Mouse (Mus musculus) G1E (cell line): ENCODE measurements around the gene Ufsp1. TPM values are rescaled to one million over a fixed set of nuclear protein-coding genes. Genes with fewer than 3 reads are reported as not detected.

Experiments used
- ATAC-seq: 2 replicates; pipeline ENCODE4 v1.8.0; 2016; ENCODE audit warnings: mild to moderate bottlenecking; ENCODE audit not compliant: insufficient number of reproducible peaks, poor library complexity, low FRiP score, severe bottlenecking; ENCODE audit errors: extremely low read depth
- DNase-seq: peaks from one replicate; pipeline ENCODE4 v3.0.0; 2012; ENCODE audit warnings: low spot score
- H3K27me3 ChIP-seq: 2 replicates; pipeline ENCODE4 v1.6.1; 2012; ENCODE audit warnings: mild to moderate bottlenecking, low read length, inconsistent platforms; ENCODE audit not compliant: insufficient read depth
- H3K36me3 ChIP-seq: replicated peaks from 2 replicates; pipeline ENCODE3; 2012; ENCODE audit warnings: mild to moderate bottlenecking, inconsistent platforms
- H3K4me1 ChIP-seq: 2 replicates; pipeline ENCODE4 v1.6.1; 2012; ENCODE audit warnings: low read depth, low read length, inconsistent platforms, mixed read lengths; ENCODE audit not compliant: insufficient read depth
- H3K4me3 ChIP-seq: 2 replicates; pipeline ENCODE4 v1.5.1; 2012; ENCODE audit warnings: low read depth, mild to moderate bottlenecking, inconsistent platforms, low read length, moderate library complexity, mixed read lengths
- H3K9me3 ChIP-seq: replicated peaks from 2 replicates; pipeline ENCODE4 v1.6.1; 2012; ENCODE audit warnings: inconsistent platforms
- CTCF ChIP-seq: IDR thresholded peaks from 2 replicates; pipeline ENCODE4 v1.5.1; 2012; ENCODE audit warnings: low read depth, low read length, inconsistent platforms, mixed read lengths
- GATA1 ChIP-seq: IDR thresholded peaks from 2 replicates; pipeline ENCODE4 v1.6.1; 2012; ENCODE audit warnings: borderline replicate concordance, low read length, inconsistent platforms, mixed read lengths
- GATA2 ChIP-seq: IDR thresholded peaks from 2 replicates; pipeline ENCODE4 v1.6.1; 2012; ENCODE audit warnings: low read depth, low read length, inconsistent platforms, borderline replicate concordance
- POLR2AphosphoS5 ChIP-seq: IDR thresholded peaks from 2 replicates; pipeline ENCODE4 v1.6.1; 2012; ENCODE audit warnings: low read depth, low read length, inconsistent platforms; ENCODE audit not compliant: insufficient replicate concordance
- TAL1 ChIP-seq: conservative IDR thresholded peaks from 2 replicates; pipeline ENCODE4 v1.6.1; 2012; ENCODE audit warnings: low read depth, low read length, inconsistent platforms, mixed read lengths
- polyA plus RNA-seq: library from polyadenylated mRNA; stranded (reverse); fragments of >175 nt; gene quantifications from 2 replicates; pipeline ENCODE4 v1.2.3, GENCODE M21; 2012
- total RNA-seq, 2 experiments: library from RNA; stranded (forward) in 1 of 2; stranded (reverse) in 1 of 2; fragments of 200-1000 nt in 1 of 2; fragments of >200 nt in 1 of 2; fragmentation: Nextera tagmentation in 1 of 2; gene quantifications; 2 replicates each; pipeline ENCODE4 v1.2.3; 2014 to 2017

The Ufsp1 gene
- total and polyA plus RNA-seq, 3 experiments, result 11.7 to 29.7 (median 24.7) TPM

DNA sequence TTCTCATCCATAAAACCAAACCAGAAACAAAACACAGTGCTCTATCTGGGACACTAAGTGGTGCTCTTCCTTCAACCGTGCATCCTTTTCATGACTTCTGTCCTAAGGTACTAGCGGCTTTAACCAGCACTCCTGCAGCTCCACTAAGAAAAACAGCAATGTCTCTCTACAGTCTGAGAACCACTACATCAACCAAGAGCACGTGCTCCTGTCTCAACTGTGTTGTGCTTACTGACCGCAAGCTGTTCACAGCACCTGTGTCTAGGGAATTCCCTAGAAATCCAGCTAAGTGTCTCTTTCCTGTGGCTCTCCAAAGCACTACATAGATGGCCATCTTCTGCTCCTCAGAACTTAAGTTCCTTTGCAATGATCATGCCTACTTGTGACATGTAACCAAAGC lies 10.4 kb downstream of the Ufsp1 start:
- peak overlapping the region; percentile 7; the same call in 1 of the 2 replicates for H3K4me3 ChIP-seq
- TF ChIP-seq GATA2 (no peak), TAL1 (no peak), CTCF (no peak), POLR2AphosphoS5 (no peak), GATA1 (no peak)
- peaks cover 70% of the 10 kb centered on the region for H3K4me1 ChIP-seq
- H3K9me3 ChIP-seq, result peaks cover 8% of the 10 kb centered on the region
- no peak for DNase-seq
- peaks cover 76% of the 10 kb centered on the region for H3K36me3 ChIP-seq
- no peak for ATAC-seq
- H3K27me3 ChIP-seq, result no peaks in the 10 kb centered on the region

DNA sequence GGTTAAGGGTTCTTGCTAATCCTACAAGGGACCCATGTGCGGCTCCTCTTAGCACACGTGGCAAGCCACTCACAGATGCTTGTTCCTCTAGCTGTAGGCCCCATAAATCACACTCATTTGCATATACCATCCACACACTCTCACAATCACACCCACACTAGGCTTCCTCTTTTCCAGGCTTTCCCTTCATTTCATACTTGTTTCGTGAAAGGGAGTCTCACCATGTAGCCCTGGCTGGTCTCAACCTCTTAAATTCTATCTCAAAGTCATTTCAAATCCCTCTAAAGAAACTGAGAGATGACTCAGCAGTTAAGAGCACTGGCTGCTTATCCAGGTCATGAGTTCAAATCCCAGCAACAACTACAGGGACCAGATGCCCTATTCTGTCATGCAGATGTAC lies 11.4 kb downstream of the Ufsp1 start:
- H3K4me1 ChIP-seq, result peaks cover 68% of the 10 kb centered on the region
- H3K4me3 ChIP-seq, result peak overlapping the region; percentile 96
- peaks cover 8% of the 10 kb centered on the region for H3K9me3 ChIP-seq
- H3K36me3 ChIP-seq, result peaks cover 76% of the 10 kb centered on the region
- H3K27me3 ChIP-seq, result no peaks in the 10 kb centered on the region
- ATAC-seq (no peak), DNase-seq (no peak)
- TF ChIP-seq GATA1, result no peak
- TF ChIP-seq POLR2AphosphoS5, result no peak
- no peak for TF ChIP-seq GATA2
- no peak for TF ChIP-seq TAL1
- no peak for TF ChIP-seq CTCF

DNA sequence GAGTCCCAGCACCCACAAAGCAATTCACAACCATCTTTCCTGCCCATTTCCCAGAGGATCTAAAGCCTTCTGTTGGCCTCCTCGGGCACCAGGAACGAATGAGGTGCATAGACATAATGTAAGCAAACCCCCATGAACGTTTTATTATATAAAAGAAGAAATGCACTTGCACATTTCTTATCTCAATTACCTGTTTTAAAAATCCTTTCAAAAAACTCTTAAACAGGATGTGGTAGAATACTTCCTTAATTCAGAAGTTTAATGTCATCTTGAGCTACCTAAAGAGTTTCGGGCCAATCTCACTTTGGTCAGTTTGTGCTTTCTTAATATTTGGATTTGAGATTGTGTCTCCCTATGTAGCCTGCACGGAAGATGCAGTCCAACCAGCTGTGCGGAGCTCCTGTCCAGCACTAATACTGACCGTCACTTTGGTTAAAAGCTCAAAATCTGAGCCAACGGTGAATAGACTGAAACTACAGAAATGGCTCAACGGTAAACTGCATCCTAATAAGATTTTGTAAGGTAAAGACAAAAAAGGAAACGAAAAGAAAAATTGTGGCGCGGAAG lies 12.1 kb downstream of the Ufsp1 start:
- H3K9me3 ChIP-seq, result peaks cover 8% of the 10 kb centered on the region
- H3K36me3 ChIP-seq, result peaks cover 76% of the 10 kb centered on the region
- H3K4me3 ChIP-seq, result peak overlapping the region; percentile 96
- peaks cover 71% of the 10 kb centered on the region for H3K4me1 ChIP-seq
- ATAC-seq, result no peak
- DNase-seq, result no peak
- no peaks in the 10 kb centered on the region for H3K27me3 ChIP-seq
- TF ChIP-seq GATA1 (no peak), CTCF (no peak), GATA2 (no peak), POLR2AphosphoS5 (no peak), TAL1 (no peak)

- Histone ChIP-seq H3K4me1 (peaks cover 71% of the 10 kb centered on the region), H3K27me3 (peaks cover 3% of the 10 kb centered on the region; the same call in 1 of the 2 replicates), H3K4me3 (peak within 1 kb of the TSS; percentile 96), H3K36me3 (peaks cover 74% of the 10 kb centered on the region), H3K9me3 (peaks cover 8% of the 10 kb centered on the region)
- ATAC-seq, result peak; percentile 72
- TF ChIP-seq POLR2AphosphoS5, result peak; percentile 74; the same call in 1 of the 2 replicates
- no peak for TF ChIP-seq GATA2
- TF ChIP-seq TAL1, result no peak
- peak; percentile 86 for DNase-seq
Observed at GRCm38 (mm10) chr5:137307071-137307912, 12.9 kb downstream of the Ufsp1 start, which contains the start of gene Srrt. Srrt (minus strand) TSS chr5:137307674.

DNA sequence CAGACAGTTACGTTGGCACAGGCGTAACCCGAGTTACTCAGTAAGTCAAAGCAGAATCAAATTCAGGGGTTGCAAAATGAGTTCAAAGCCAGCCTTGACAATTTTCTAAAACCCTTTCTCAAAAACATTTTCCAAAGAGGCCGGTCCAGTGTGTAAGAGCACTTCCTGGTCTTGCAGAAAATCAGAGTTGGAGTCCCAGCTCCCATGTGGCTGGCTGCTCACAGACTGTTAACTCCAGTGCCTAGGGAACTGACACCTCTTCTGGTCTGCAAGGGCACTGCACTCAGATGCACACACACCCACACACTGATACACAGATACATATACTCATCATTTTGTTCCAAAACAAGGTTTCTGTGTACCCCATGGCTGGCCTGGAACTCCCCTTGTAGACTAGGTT lies 13.9 kb downstream of the Ufsp1 start:
- TF ChIP-seq GATA1 (no peak), TAL1 (no peak), GATA2 (no peak), CTCF (no peak), POLR2AphosphoS5 (no peak)
- Histone ChIP-seq H3K27me3 (peaks cover 12% of the 10 kb centered on the region; the same call in 1 of the 2 replicates), H3K4me3 (peak overlapping the region; percentile 96), H3K9me3 (peaks cover 8% of the 10 kb centered on the region), H3K36me3 (peaks cover 70% of the 10 kb centered on the region), H3K4me1 (peaks cover 71% of the 10 kb centered on the region)
- DNase-seq (no peak), ATAC-seq (no peak)
